Mouse (Mus musculus) heart, postnatal 0 days (tissue): ENCODE data around the gene Pik3ca. TPM values are rescaled to one million over a fixed set of nuclear protein-coding genes. Genes with fewer than 3 reads are reported as not detected.
A peak's percentile ranks its signal among the peaks of the same experiment; 100 is the strongest.

Experiments used
- ATAC-seq: fragments of 200-750 bp; cut with Nextera tagmentation; 2 replicates; pipeline ENCODE4 v1.8.0; 2017; ENCODE audit warnings: low read depth, moderate number of reproducible peaks, moderate library complexity; ENCODE audit not compliant: insufficient read depth
- DNase-seq: peaks from one replicate; pipeline ENCODE4 v3.0.0-alpha.2; 2016; ENCODE audit warnings: low spot score
- H3K27ac ChIP-seq: fragments of 300-500 bp; sonication (generic); 2 replicates; pipeline ENCODE4 v1.5.1; 2014; ENCODE audit warnings: low read depth, mild to moderate bottlenecking
- H3K27me3 ChIP-seq: fragments of 300-500 bp; sonication (generic); 2 replicates; pipeline ENCODE4 v1.6.1; 2014; ENCODE audit warnings: low read length, mixed read lengths; ENCODE audit not compliant: control insufficient read depth, insufficient read depth
- H3K36me3 ChIP-seq: fragments of 300-500 bp; sonication (generic); replicated peaks from 2 replicates; pipeline ENCODE4 v1.6.1; 2014; ENCODE audit warnings: low read length, mixed read lengths; ENCODE audit not compliant: control insufficient read depth, insufficient read depth
- H3K4me1 ChIP-seq: fragments of 300-500 bp; sonication (generic); 2 replicates; pipeline ENCODE4 v1.6.1; 2014; ENCODE audit warnings: antibody characterized with exemption; ENCODE audit not compliant: control insufficient read depth, insufficient read depth
- H3K4me2 ChIP-seq: fragments of 300-500 bp; sonication (generic); 2 replicates; pipeline ENCODE4 v1.6.1; 2014; ENCODE audit warnings: low read depth, mild to moderate bottlenecking, low read length, moderate library complexity
- H3K4me3 ChIP-seq: fragments of 300-500 bp; sonication (generic); 2 replicates; pipeline ENCODE4 v1.5.1; 2014; ENCODE audit warnings: low read depth, low read length
- H3K9ac ChIP-seq: fragments of 300-500 bp; sonication (generic); replicated peaks from 2 replicates; pipeline ENCODE4 v1.6.1; 2014; ENCODE audit warnings: low read depth, low read length, mixed read lengths
- H3K9me3 ChIP-seq: fragments of 300-500 bp; sonication (generic); replicated peaks from 2 replicates; pipeline ENCODE4 v1.6.1; 2016; ENCODE audit warnings: low read length; ENCODE audit not compliant: control insufficient read depth
- CTCF ChIP-seq: IDR thresholded peaks from 2 replicates; pipeline ENCODE4 v1.5.1; 2016; ENCODE audit warnings: antibody characterized with exemption, control low read depth, low read depth
- EP300 ChIP-seq: IDR thresholded peaks from 2 replicates; pipeline ENCODE4 v1.6.1; 2016; ENCODE audit warnings: antibody characterized with exemption, low read depth
- WGBS: fragments of 180-500 bp; shearing (Covaris S2); extraction: QIAGEN DNeasy Blood & Tissue Kit; methylation state at CpG from one replicate; pipeline ENCODE4 v1.1.7; 2014; 5-methylcytosine and 5-hydroxymethylcytosine counted together
- polyA plus RNA-seq: library from polyadenylated mRNA; unstranded; fragments of >200 nt; fragmentation: Nextera tagmentation; extraction: Ambion mirVana; gene quantifications from 2 replicates; pipeline ENCODE4 v1.2.1, GENCODE M21; 2015
- total RNA-seq: library from RNA; depleted of rRNA; stranded (reverse); fragments of >200 nt; gene quantifications from 2 replicates; pipeline ENCODE4 v1.2.3, GENCODE M21; 2014; ENCODE audit warnings: low replicate concordance

The Pik3ca gene
- total and polyA plus RNA-seq, 2 experiments from 2014 or later = 6.7 to 19.2 TPM

GRCm38 (mm10) chr3:32414381-32414780 lies 16.9 kb downstream of the Pik3ca start:
- H3K4me2 ChIP-seq = peak overlapping the region; percentile 39; the same call in 1 of the 2 replicates
- WGBS = 27% methylated on average over 4 of the region's 4 CpGs

GRCm38 (mm10) chr3:32415370-32416309 lies 18.2 kb downstream of the Pik3ca start:
- DNase-seq (no peak), ATAC-seq (no peak)
- Histone ChIP-seq H3K27me3 (no peaks in the 10 kb centered on the region), H3K4me1 (peaks cover 42% of the 10 kb centered on the region), H3K9me3 (no peaks in the 10 kb centered on the region), H3K9ac (no peak overlapping the region), H3K27ac (no peak overlapping the region), H3K4me2 (no peak overlapping the region), H3K4me3 (no peak overlapping the region), H3K36me3 (no peaks in the 10 kb centered on the region)
- TF ChIP-seq CTCF (no peak), EP300 (no peak)
- 83% methylated on average over 3 of the region's 3 CpGs for WGBS

More at GRCm38 (mm10) chr3:32414381-32414780, 16.9 kb downstream of the Pik3ca start:
- Histone ChIP-seq H3K4me3 (no peak overlapping the region), H3K27ac (peak overlapping the region; percentile 49), H3K9me3 (no peaks in the 10 kb centered on the region), H3K27me3 (no peaks in the 10 kb centered on the region), H3K36me3 (no peaks in the 10 kb centered on the region), H3K9ac (no peak overlapping the region), H3K4me1 (peaks cover 40% of the 10 kb centered on the region)
- DNase-seq (no peak), ATAC-seq (no peak)
- TF ChIP-seq CTCF = no peak
- no peak for TF ChIP-seq EP300

- WGBS = 41% methylated on average over 5 of the region's 5 CpGs
- H3K9me3 ChIP-seq = no peaks in the 10 kb centered on the region
- peak overlapping the region; percentile 2 for H3K27ac ChIP-seq
- ATAC-seq (0 out of 2 replicates have a peak, but pooled peaks have one; percentile 25), DNase-seq (no peak)
- H3K4me2 ChIP-seq = no peak overlapping the region
- no peak overlapping the region for H3K4me3 ChIP-seq
- H3K27me3 ChIP-seq = no peaks in the 10 kb centered on the region
- H3K9ac ChIP-seq = no peak overlapping the region
- peaks cover 45% of the 10 kb centered on the region for H3K4me1 ChIP-seq
- no peak for TF ChIP-seq CTCF
- no peak for TF ChIP-seq EP300
- no peaks in the 10 kb centered on the region for H3K36me3 ChIP-seq
Measured at GRCm38 (mm10) chr3:32417751-32418211, 20.3 kb downstream of the Pik3ca start.

GRCm38 (mm10) chr3:32419866-32420265 lies 22.4 kb downstream of the Pik3ca start:
- DNase-seq (no peak), ATAC-seq (no peak)
- Histone ChIP-seq H3K27ac (no peak overlapping the region; the same call in 1 of the 2 replicates), H3K4me1 (peaks cover 28% of the 10 kb centered on the region), H3K4me3 (no peak overlapping the region), H3K9ac (no peak overlapping the region), H3K27me3 (no peaks in the 10 kb centered on the region), H3K4me2 (no peak overlapping the region), H3K9me3 (no peaks in the 10 kb centered on the region), H3K36me3 (no peaks in the 10 kb centered on the region)
- TF ChIP-seq CTCF (no peak), EP300 (no peak)
- 43% methylated on average over 2 of the region's 2 CpGs for WGBS

GRCm38 (mm10) chr3:32421115-32422054 lies 23.9 kb downstream of the Pik3ca start:
- TF ChIP-seq CTCF (no peak), EP300 (no peak)
- ATAC-seq = no peak
- 54% methylated on average over 6 of the region's 6 CpGs for WGBS
- no peaks in the 10 kb centered on the region for H3K9me3 ChIP-seq
- H3K4me3 ChIP-seq = no peak overlapping the region
- no peaks in the 10 kb centered on the region for H3K36me3 ChIP-seq
- no peaks in the 10 kb centered on the region for H3K27me3 ChIP-seq
- H3K27ac ChIP-seq = peak overlapping the region; percentile 22; the same call in 1 of the 2 replicates
- no peak overlapping the region for H3K4me2 ChIP-seq
- H3K4me1 ChIP-seq = peaks cover 21% of the 10 kb centered on the region
- DNase-seq = no peak
- H3K9ac ChIP-seq = no peak overlapping the region
